In genomic region chr12:4548053-4549013, GRCm38 (mm10) we compare ENCODE assay signal across 7 mouse cellular contexts. TPM values are rescaled to one million over a fixed set of nuclear protein-coding genes. Genes with fewer than 3 reads are reported as not detected.
DNase-seq lines count a peak whose midpoint lies in the region; ATAC-seq and TF ChIP-seq lines count a peak whose summit lies in the region.

No protein-coding gene starts in this region.

- peak overlapping the region; percentile 32 for H3K4me2 ChIP-seq in midbrain, embryonic 13.5 days (replicated peaks)

- 0 out of 2 replicates have a peak, but pooled peaks cover 2% of the 10 kb centered on the region for H3K4me1 ChIP-seq in limb, embryonic 10.5 days
- H3K4me1 ChIP-seq in midbrain, embryonic 13.5 days (replicated peaks), result 0 out of 2 replicates have a peak, but pooled peaks cover 3% of the 10 kb centered on the region
- peaks cover 3% of the 10 kb centered on the region; the same call in 1 of the 2 replicates for H3K4me1 ChIP-seq in small intestine, adult 2 months (ENCODE audit: control insufficient read depth, insufficient read depth, insufficient read length, low read length)

- H3K27me3 ChIP-seq in limb, embryonic 10.5 days (ENCODE audit: low read depth, poor library complexity, severe bottlenecking), result no peaks in the 10 kb centered on the region
- H3K27me3 ChIP-seq in midbrain, embryonic 13.5 days, result no peaks in the 10 kb centered on the region
- H3K27me3 ChIP-seq in small intestine, adult 2 months (ENCODE audit: control insufficient read depth, insufficient read depth, low read length), result no peaks in the 10 kb centered on the region

- 0 out of 2 replicates have a peak overlapping the region, but pooled peaks have one; percentile 28 for H3K9ac ChIP-seq in midbrain, embryonic 13.5 days (replicated peaks)

- DNase-seq in adrenal gland, postnatal 10 days, result peak; percentile 83
- DNase-seq in embryo, embryonic 11.5 days (ENCODE audit: low read depth, low spot score), result peak; percentile 71
- peak; percentile 81 to 86 for DNase-seq in heart, adult 18-20 months
- peak; percentile 75 for DNase-seq in kidney, adult 18-20 months
- DNase-seq in limb, embryonic 10.5 days (ENCODE audit: low spot score), result peak; percentile 75

- peak; percentile 85 for ATAC-seq in midbrain, embryonic 13.5 days

- H3K36me3 ChIP-seq in limb, embryonic 10.5 days, result no peaks in the 10 kb centered on the region
- H3K36me3 ChIP-seq in midbrain, embryonic 13.5 days, result no peaks in the 10 kb centered on the region
- no peaks in the 10 kb centered on the region for H3K36me3 ChIP-seq in small intestine, adult 2 months (ENCODE audit: control insufficient read depth, insufficient read depth, low read length)

- TF ChIP-seq POLR2A in small intestine, adult 2 months (IDR thresholded peaks at IDR 0.05; ENCODE audit: low read depth, low read length), result no peak

- no peak overlapping the region for H3K27ac ChIP-seq in limb, embryonic 10.5 days
- no peak overlapping the region for H3K27ac ChIP-seq in midbrain, embryonic 13.5 days
- H3K27ac ChIP-seq in small intestine, adult 2 months (ENCODE audit: insufficient read depth, low read depth, low read length), result no peak overlapping the region

- H3K9me3 ChIP-seq in limb, embryonic 10.5 days (replicated peaks), result no peaks in the 10 kb centered on the region
- H3K9me3 ChIP-seq in midbrain, embryonic 13.5 days, result no peaks in the 10 kb centered on the region

- peak; percentile 81; the same call in 1 of the 2 replicates for TF ChIP-seq CTCF in small intestine, adult 2 months (IDR thresholded peaks at IDR 0.05; ENCODE audit: extremely low read depth, insufficient read length, insufficient replicate concordance, low read depth, low read length)

- 26% methylated on average over 18 of the region's 18 CpGs for WGBS in limb, embryonic 10.5 days
- 23% methylated on average over 18 of the region's 18 CpGs for WGBS in midbrain, embryonic 13.5 days
- 23% methylated on average over 18 of the region's 18 CpGs for whole genome bisulfite sequencing in small intestine, adult 2 months

- H3K4me3 ChIP-seq in limb, embryonic 10.5 days, result no peak overlapping the region
- peak overlapping the region; percentile 12; the same call in 1 of the 2 replicates for H3K4me3 ChIP-seq in midbrain, embryonic 13.5 days (replicated peaks)
- no peak overlapping the region for H3K4me3 ChIP-seq in small intestine, adult 2 months (ENCODE audit: low read depth, low read length)

RNA-seq across cellular contexts. Expression of gene Itsn2, which starts 44.1 kb away (rescaled TPM):
- total RNA-seq in adrenal gland, postnatal 10 days (2021), result 10 to 100 TPM; 40.2 to 45.4 TPM
- total RNA-seq in heart, adult 18-20 months (2021), result 10 to 100 TPM; 36.6 to 37.3 TPM
- 17.4 and 20.0 TPM in 2 replicates for polyA plus RNA-seq in limb, embryonic 10.5 days (2016; fragmentation: Nextera tagmentation; extraction: Ambion mirVana)
- polyA plus RNA-seq in midbrain, embryonic 13.5 days (2015; fragmentation: Nextera tagmentation; extraction: Ambion mirVana), result 16.7 and 17.3 TPM in 2 replicates
- 7.2 and 10.2 TPM in 2 replicates for polyA plus RNA-seq in small intestine, adult 2 months (2012; rRNA removed)

RNA-seq across cellular contexts. Expression of gene Gm3625, which starts 44.4 kb away (rescaled TPM):
- not detected for total RNA-seq in adrenal gland, postnatal 10 days (2021)
- total RNA-seq in heart, adult 18-20 months (2021), result not detected
- polyA plus RNA-seq in limb, embryonic 10.5 days (2016; fragmentation: Nextera tagmentation; extraction: Ambion mirVana), result not detected in 2 replicates
- not detected in 2 replicates for polyA plus RNA-seq in midbrain, embryonic 13.5 days (2015; fragmentation: Nextera tagmentation; extraction: Ambion mirVana)
- not detected in 2 replicates for polyA plus RNA-seq in small intestine, adult 2 months (2012; rRNA removed)
